Comparison of ENCODE assay signal across 21 mouse cellular contexts in the genomic region with DNA sequence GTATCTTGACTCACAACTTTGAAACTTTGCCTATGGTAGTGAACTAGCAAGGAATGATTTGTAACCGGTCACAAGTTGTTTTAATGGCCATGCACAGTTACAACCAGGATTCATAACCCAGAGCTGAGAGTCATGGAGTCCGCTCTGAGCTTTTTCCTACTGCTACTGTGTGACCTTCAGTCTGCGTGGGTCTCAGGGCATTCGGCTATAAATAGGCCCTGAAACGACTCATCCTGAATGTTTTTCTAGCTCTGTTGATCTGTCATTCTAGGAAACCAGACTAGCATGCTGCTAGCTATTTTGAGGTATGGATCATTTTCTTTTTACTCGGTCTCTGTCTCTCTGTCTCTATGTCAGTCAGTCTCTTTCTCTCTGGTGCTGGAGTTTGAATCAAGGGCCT. TPM values are rescaled to one million over a fixed set of nuclear protein-coding genes. Genes with fewer than 3 reads are reported as not detected.
DNase-seq lines count a peak whose midpoint lies in the region; ATAC-seq and TF ChIP-seq lines count a peak whose summit lies in the region.
"Had no signal": no experiment of that assay in that cellular context is flagged by ENCODE, and none has a peak within 500 bp of the region (broad histone marks: within the 10 kb centered on the region; RNA-seq: fewer than 3 reads in every experiment).

No protein-coding gene starts in this region.

- H3K27ac ChIP-seq in heart, adult 2 months: peak overlapping the region; percentile 41; the same call in 1 of the 2 replicates
- peak overlapping the region; percentile 77 for H3K27ac ChIP-seq in heart, embryonic 13.5 days (replicated peaks)
- H3K27ac ChIP-seq in heart, postnatal 0 days (ENCODE audit: low read depth): peak overlapping the region; percentile 78
- H3K27ac ChIP-seq: embryonic facial prominence, embryonic 13.5 days; forebrain, embryonic 12.5 days; hindbrain, embryonic 10.5 days; hindbrain, embryonic 14.5 days; intestine, embryonic 15.5 days had no signal

- TF ChIP-seq CTCF in heart, adult 2 months (IDR thresholded peaks at IDR 0.05): no peak
- TF ChIP-seq CTCF in heart, postnatal 0 days (IDR thresholded peaks at IDR 0.05; ENCODE audit: low read depth): no peak

- no peak for DNase-seq in heart, adult 2 months
- DNase-seq in heart, postnatal 4 days: no peak
- no peak for DNase-seq in heart, postnatal 14 days
- peak; percentile 66 for DNase-seq in heart, postnatal 0 days (ENCODE audit: low spot score)
- no peak for DNase-seq in heart, postnatal 10 days
- no peak for DNase-seq in thymus, postnatal 4 days
- DNase-seq: adrenal gland, postnatal 14 days; cerebellum, adult 18-20 months; cerebellum, adult 9-11 months; cerebellum, postnatal 36 days; kidney, adult 18-20 months; kidney, postnatal 10 days had no signal

- no peaks in the 10 kb centered on the region for H3K36me3 ChIP-seq in heart, adult 2 months (ENCODE audit: control insufficient read depth, insufficient read depth, low read length)
- H3K36me3 ChIP-seq in heart, embryonic 13.5 days: peaks cover 11% of the 10 kb centered on the region
- H3K36me3 ChIP-seq in heart, postnatal 0 days (replicated peaks; ENCODE audit: control insufficient read depth, insufficient read depth, low read length): peaks cover 6% of the 10 kb centered on the region
- H3K36me3 ChIP-seq: embryonic facial prominence, embryonic 13.5 days; forebrain, embryonic 12.5 days; hindbrain, embryonic 10.5 days; intestine, embryonic 15.5 days had no signal

- 46% methylated on average over 6 of the region's 6 CpGs for WGBS in heart, adult 2 months
- 36% methylated on average over 6 of the region's 6 CpGs for WGBS in heart, embryonic 13.5 days
- 32% methylated on average over 6 of the region's 6 CpGs for WGBS in heart, postnatal 0 days

- no peak for ATAC-seq in heart, embryonic 13.5 days (ENCODE audit: extremely low read depth, insufficient number of reproducible peaks, low FRiP score, low TSS enrichment)
- ATAC-seq in heart, postnatal 0 days (ENCODE audit: insufficient read depth, low read depth): peak; percentile 63
- ATAC-seq: CD4-positive, CD25-positive, alpha-beta regulatory T cell, adult 4 months; forebrain, embryonic 16.5 days; intestine, embryonic 15.5 days had no signal

- TF ChIP-seq EP300 in heart, adult 2 months (IDR thresholded peaks at IDR 0.05; ENCODE audit: insufficient read depth, low read depth, low read length): no peak
- no peak for TF ChIP-seq EP300 in heart, postnatal 0 days (IDR thresholded peaks at IDR 0.05; ENCODE audit: low read depth)

- H3K9ac ChIP-seq in heart, adult 2 months (ENCODE audit: low read depth, low read length): no peak overlapping the region; the same call in 1 of the 2 replicates
- peak overlapping the region; percentile 41; the same call in 1 of the 2 replicates for H3K9ac ChIP-seq in heart, embryonic 13.5 days
- H3K9ac ChIP-seq in heart, postnatal 0 days (replicated peaks; ENCODE audit: low read depth, low read length): no peak overlapping the region
- H3K9ac ChIP-seq: embryonic facial prominence, embryonic 13.5 days; forebrain, embryonic 12.5 days; hindbrain, embryonic 14.5 days; intestine, embryonic 15.5 days had no signal

- no peaks in the 10 kb centered on the region for H3K79me2 ChIP-seq in heart, adult 2 months (replicated peaks; ENCODE audit: control insufficient read depth, insufficient read depth, low read length)

- H3K4me1 ChIP-seq in heart, adult 2 months (ENCODE audit: control insufficient read depth, insufficient read depth, low read length): no peaks in the 10 kb centered on the region
- H3K4me1 ChIP-seq in heart, embryonic 13.5 days: peaks cover 49% of the 10 kb centered on the region
- H3K4me1 ChIP-seq in heart, postnatal 0 days (ENCODE audit: control insufficient read depth, insufficient read depth): peaks cover 7% of the 10 kb centered on the region; the same call in 1 of the 2 replicates
- H3K4me1 ChIP-seq: forebrain, embryonic 12.5 days; intestine, embryonic 15.5 days had no signal

- no peak overlapping the region for H3K4me3 ChIP-seq in heart, adult 2 months
- no peak overlapping the region for H3K4me3 ChIP-seq in heart, embryonic 13.5 days
- H3K4me3 ChIP-seq in heart, postnatal 0 days (ENCODE audit: low read depth, low read length): no peak overlapping the region
- H3K4me3 ChIP-seq: embryonic facial prominence, embryonic 13.5 days; forebrain, embryonic 12.5 days; hindbrain, embryonic 10.5 days; intestine, embryonic 15.5 days had no signal

- H3K27me3 ChIP-seq in heart, adult 2 months (ENCODE audit: control insufficient read depth, insufficient read depth, low read length): no peaks in the 10 kb centered on the region
- H3K27me3 ChIP-seq in heart, embryonic 13.5 days (replicated peaks): no peaks in the 10 kb centered on the region
- no peaks in the 10 kb centered on the region for H3K27me3 ChIP-seq in heart, postnatal 0 days (ENCODE audit: control insufficient read depth, insufficient read depth, low read length)
- H3K27me3 ChIP-seq: embryonic facial prominence, embryonic 13.5 days; forebrain, embryonic 12.5 days; intestine, embryonic 15.5 days had no signal

- intact Hi-C loops in heart, adult 2 months (cut with DNase I): no loop called here
- intact Hi-C loops in heart, postnatal 14 days (cut with DNase I): no loop called here
- intact Hi-C loops in heart, postnatal 10 days (cut with DNase I): no loop called here

- peak overlapping the region; percentile 28; the same call in 1 of the 2 replicates for H3K4me2 ChIP-seq in heart, embryonic 13.5 days
- H3K4me2 ChIP-seq in heart, postnatal 0 days (ENCODE audit: low read depth, low read length): no peak overlapping the region
- H3K4me2 ChIP-seq: embryonic facial prominence, embryonic 13.5 days; forebrain, embryonic 12.5 days; hindbrain, embryonic 14.5 days; intestine, embryonic 15.5 days had no signal

- H3K9me3 ChIP-seq in heart, embryonic 13.5 days: peaks cover 13% of the 10 kb centered on the region
- 0 out of 2 replicates have a peak, but pooled peaks cover 10% of the 10 kb centered on the region for H3K9me3 ChIP-seq in heart, postnatal 0 days (replicated peaks; ENCODE audit: control insufficient read depth, low read length)
- H3K9me3 ChIP-seq: G1E; intestine, embryonic 15.5 days had no signal

- no peak for TF ChIP-seq POLR2A in heart, adult 2 months (IDR thresholded peaks at IDR 0.05; ENCODE audit: insufficient read depth, low read depth, low read length)

RNA-seq across cellular contexts. Expression of a gene that starts 20.3 kb away (rescaled TPM):
- 10 to 100 TPM; 18.1 to 31.0 TPM for total RNA-seq in heart, adult 2 months (2021)
- 8.0 and 12.2 TPM in 2 replicates for polyA plus RNA-seq in heart, adult 2 months (2012; rRNA removed)
- total RNA-seq in heart, postnatal 4 days (2021): 1 to 10 TPM; 7.3 to 8.1 TPM
- 1.4 TPM in 2 replicates for polyA plus RNA-seq in heart, embryonic 13.5 days (2015; fragmentation: Nextera tagmentation; extraction: Ambion mirVana)
- total RNA-seq in heart, postnatal 14 days (2021): 10 to 100 TPM; 16.5 to 19.8 TPM
- 5.5 and 6.3 TPM in 2 replicates for total RNA-seq in heart, postnatal 0 days (2014; rRNA removed; ENCODE audit: low replicate concordance)
- polyA plus RNA-seq in heart, postnatal 0 days (2015; fragmentation: Nextera tagmentation; extraction: Ambion mirVana): 1.7 and 2.1 TPM in 2 replicates
- 10 to 100 TPM; 15.3 to 23.4 TPM for total RNA-seq in heart, postnatal 10 days (2021)

RNA-seq across cellular contexts. Expression of a gene that starts 36.8 kb away (rescaled TPM):
- 10 to 100 TPM; 32.1 to 32.6 TPM for total RNA-seq in heart, adult 2 months (2021)
- polyA plus RNA-seq in heart, adult 2 months (2012; rRNA removed): 7.4 and 8.9 TPM in 2 replicates
- 10 to 100 TPM; 85.5 to 87.1 TPM for total RNA-seq in heart, postnatal 4 days (2021)
- polyA plus RNA-seq in heart, embryonic 13.5 days (2015; fragmentation: Nextera tagmentation; extraction: Ambion mirVana): 152 and 167 TPM in 2 replicates
- total RNA-seq in heart, postnatal 14 days (2021): 10 to 100 TPM; 38.3 to 41.2 TPM
- total RNA-seq in heart, postnatal 0 days (2014; rRNA removed; ENCODE audit: low replicate concordance): 53.3 and 59.2 TPM in 2 replicates
- 80.8 and 87.4 TPM in 2 replicates for polyA plus RNA-seq in heart, postnatal 0 days (2015; fragmentation: Nextera tagmentation; extraction: Ambion mirVana)
- total RNA-seq in heart, postnatal 10 days (2021): 10 to 100 TPM; 57.4 to 59.4 TPM
